Mouse (Mus musculus): ENCODE results near the gene Taar5. TPM values are rescaled to one million over a fixed set of nuclear protein-coding genes. Genes with fewer than 3 reads are reported as not detected.

The Taar5 gene
- polyA plus RNA-seq (2014; fragmentation: Nextera tagmentation; extraction: Ambion mirVana), result not detected in 2 replicates

DNA sequence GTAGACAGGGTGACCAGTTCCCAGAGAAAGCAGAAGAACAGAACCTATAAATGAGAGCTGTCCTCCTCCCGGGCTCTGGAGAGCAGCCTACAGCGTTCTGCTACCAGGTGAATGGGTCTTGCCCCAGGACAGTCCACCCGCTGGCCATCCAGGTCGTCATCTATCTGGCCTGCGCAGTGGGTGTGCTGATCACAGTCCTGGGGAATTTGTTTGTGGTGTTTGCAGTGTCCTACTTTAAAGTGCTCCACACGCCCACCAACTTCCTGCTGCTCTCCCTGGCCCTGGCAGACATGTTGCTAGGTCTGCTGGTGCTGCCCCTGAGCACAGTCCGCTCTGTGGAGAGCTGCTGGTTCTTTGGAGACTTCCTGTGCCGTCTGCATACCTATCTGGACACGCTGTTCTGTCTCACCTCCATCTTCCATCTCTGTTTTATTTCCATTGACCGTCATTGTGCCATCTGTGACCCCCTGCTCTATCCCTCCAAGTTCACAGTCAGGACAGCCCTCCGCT, at the start of gene Taar5:
Taar5 (plus strand) TSS at position 51 of the 510 bp plus-strand sequence.
- WGBS, result 83% methylated on average over 11 of the region's 11 CpGs
- no peak within 1 kb of the TSS for H3K4me3 ChIP-seq (ENCODE audit: low read depth, low read length)
- no peak within 1 kb of the TSS for H3K9ac ChIP-seq
- H3K4me1 ChIP-seq (ENCODE audit: insufficient read depth), result no peaks in the 10 kb centered on the region
- no peaks in the 10 kb centered on the region for H3K9me3 ChIP-seq (ENCODE audit: low read depth, low read length)
- no peak within 1 kb of the TSS for H3K27ac ChIP-seq (ENCODE audit: low read depth)
- no peak for TF ChIP-seq CTCF (IDR thresholded peaks at IDR 0.05; ENCODE audit: low read depth)
- no peak for DNase-seq
- H3K36me3 ChIP-seq (ENCODE audit: insufficient read depth), result no peaks in the 10 kb centered on the region
- H3K4me2 ChIP-seq, result no peak within 1 kb of the TSS
- ATAC-seq (ENCODE audit: insufficient read depth), result no peak
- H3K27me3 ChIP-seq (ENCODE audit: insufficient read depth, low read length), result no peaks in the 10 kb centered on the region

DNA sequence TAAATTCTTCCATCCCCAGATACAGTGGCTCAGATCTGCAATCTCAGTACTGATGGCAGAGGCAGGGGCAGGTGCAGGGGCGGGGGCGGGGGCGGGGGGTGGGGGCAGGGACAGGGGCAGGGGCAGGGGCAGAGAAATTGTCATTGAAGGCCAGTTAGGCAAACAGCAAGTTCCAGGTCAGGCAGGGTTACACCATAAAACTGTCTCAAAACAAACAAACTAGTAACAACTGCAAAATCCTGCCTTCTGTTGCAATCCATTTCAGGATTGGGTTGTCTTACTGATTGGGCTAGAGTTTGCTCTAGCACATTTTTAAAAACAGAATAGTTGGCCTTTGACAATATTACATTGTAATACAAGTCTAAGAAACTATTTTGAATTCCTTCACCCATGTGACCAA, 48.0 kb upstream of the Taar5 start:
- no peak for TF ChIP-seq CTCF (IDR thresholded peaks at IDR 0.05; ENCODE audit: low read depth)
- ATAC-seq (ENCODE audit: insufficient read depth), result no peak

DNA sequence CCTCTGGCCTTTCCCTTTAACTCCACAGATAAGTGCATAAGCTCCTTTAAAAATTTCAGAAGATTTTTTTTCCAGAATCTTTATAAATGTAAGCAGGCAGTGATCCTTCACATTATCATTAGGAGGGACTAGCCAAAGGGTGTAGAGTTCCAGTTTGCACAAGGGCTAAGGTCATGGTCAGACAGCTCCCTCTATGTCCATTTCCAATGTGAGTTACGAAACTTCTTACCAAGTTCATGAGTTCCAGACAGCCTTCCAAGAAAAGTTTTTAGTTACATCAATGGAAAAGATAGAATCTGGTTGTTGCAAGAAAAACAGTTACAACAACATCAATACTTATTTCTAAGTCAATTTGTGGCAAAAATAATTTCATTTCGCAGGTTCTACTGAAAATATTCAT, 46.6 kb upstream of the Taar5 start:
- Histone ChIP-seq H3K4me1 (ENCODE audit: insufficient read depth) (no peaks in the 10 kb centered on the region), H3K36me3 (ENCODE audit: insufficient read depth) (no peaks in the 10 kb centered on the region), H3K4me3 (ENCODE audit: low read depth, low read length) (no peak overlapping the region), H3K27me3 (ENCODE audit: insufficient read depth, low read length) (no peaks in the 10 kb centered on the region), H3K9me3 (ENCODE audit: low read depth, low read length) (no peaks in the 10 kb centered on the region), H3K27ac (ENCODE audit: low read depth) (no peak overlapping the region), H3K4me2 (no peak overlapping the region), H3K9ac (no peak overlapping the region)
- DNase-seq, result no peak
- ATAC-seq (ENCODE audit: insufficient read depth), result no peak
- TF ChIP-seq CTCF (IDR thresholded peaks at IDR 0.05; ENCODE audit: low read depth), result no peak
- 78% methylated on average over 2 of the region's 2 CpGs for WGBS

More for the DNA sequence above, 48.0 kb upstream of the Taar5 start:
- Histone ChIP-seq H3K9me3 (ENCODE audit: low read depth, low read length) (no peaks in the 10 kb centered on the region), H3K4me2 (no peak overlapping the region), H3K36me3 (ENCODE audit: insufficient read depth) (no peaks in the 10 kb centered on the region), H3K9ac (no peak overlapping the region), H3K27me3 (ENCODE audit: insufficient read depth, low read length) (no peaks in the 10 kb centered on the region), H3K4me1 (ENCODE audit: insufficient read depth) (no peaks in the 10 kb centered on the region), H3K4me3 (ENCODE audit: low read depth, low read length) (no peak overlapping the region), H3K27ac (ENCODE audit: low read depth) (no peak overlapping the region)
- DNase-seq, result no peak
- WGBS, result 69% methylated on average over 3 of the region's 3 CpGs

DNA sequence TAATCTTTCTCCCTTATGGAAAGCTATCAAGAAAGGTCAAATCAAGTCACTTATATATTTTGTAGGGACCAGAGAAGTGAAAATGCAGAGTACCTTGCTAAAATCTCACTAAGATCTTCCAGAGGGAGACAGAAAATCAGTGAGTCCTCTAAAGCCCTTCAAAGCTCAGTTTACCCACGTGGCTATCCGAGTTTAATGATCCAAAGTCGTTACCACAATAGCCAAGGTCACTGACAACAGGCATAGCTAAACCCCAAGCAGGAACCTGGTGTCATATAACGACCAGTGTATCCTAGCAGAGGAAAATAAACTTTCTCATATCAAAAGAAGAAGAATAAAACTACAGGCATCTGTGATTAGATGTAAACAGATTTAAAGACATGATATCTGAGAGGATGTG, 32.9 kb upstream of the Taar5 start:
- Histone ChIP-seq H3K27ac (ENCODE audit: low read depth) (no peak overlapping the region), H3K27me3 (ENCODE audit: insufficient read depth, low read length) (no peaks in the 10 kb centered on the region), H3K4me1 (ENCODE audit: insufficient read depth) (no peaks in the 10 kb centered on the region), H3K36me3 (ENCODE audit: insufficient read depth) (no peaks in the 10 kb centered on the region), H3K9ac (no peak overlapping the region), H3K9me3 (ENCODE audit: low read depth, low read length) (no peaks in the 10 kb centered on the region), H3K4me3 (ENCODE audit: low read depth, low read length) (no peak overlapping the region), H3K4me2 (no peak overlapping the region)
- WGBS, result 39% methylated on average over 4 of the region's 4 CpGs
- TF ChIP-seq CTCF (IDR thresholded peaks at IDR 0.05; ENCODE audit: low read depth), result no peak
- no peak for DNase-seq
- ATAC-seq (ENCODE audit: insufficient read depth), result no peak

- WGBS, result 54% methylated on average over 6 of the region's 6 CpGs
- Histone ChIP-seq H3K36me3 (ENCODE audit: insufficient read depth) (no peaks in the 10 kb centered on the region), H3K4me1 (ENCODE audit: insufficient read depth) (no peaks in the 10 kb centered on the region), H3K9ac (no peak within 1 kb of the TSS), H3K4me2 (no peak within 1 kb of the TSS), H3K27ac (ENCODE audit: low read depth) (no peak within 1 kb of the TSS), H3K4me3 (ENCODE audit: low read depth, low read length) (no peak within 1 kb of the TSS), H3K27me3 (ENCODE audit: insufficient read depth, low read length) (no peaks in the 10 kb centered on the region), H3K9me3 (ENCODE audit: low read depth, low read length) (no peaks in the 10 kb centered on the region)
- no peak for ATAC-seq (ENCODE audit: insufficient read depth)
- TF ChIP-seq CTCF (IDR thresholded peaks at IDR 0.05; ENCODE audit: low read depth), result no peak
- no peak for DNase-seq
Measured at GRCm38 (mm10) chr10:23938312-23938711, 32.2 kb upstream of the Taar5 start, which contains the start of gene Taar2. TSS of gene Taar2 (plus strand) at chr10:23938572.

GRCm38 (mm10) chr10:23942465-23942864, 28.0 kb upstream of the Taar5 start:
- no peak overlapping the region for H3K27ac ChIP-seq (ENCODE audit: low read depth)
- no peak overlapping the region for H3K9ac ChIP-seq

DNA sequence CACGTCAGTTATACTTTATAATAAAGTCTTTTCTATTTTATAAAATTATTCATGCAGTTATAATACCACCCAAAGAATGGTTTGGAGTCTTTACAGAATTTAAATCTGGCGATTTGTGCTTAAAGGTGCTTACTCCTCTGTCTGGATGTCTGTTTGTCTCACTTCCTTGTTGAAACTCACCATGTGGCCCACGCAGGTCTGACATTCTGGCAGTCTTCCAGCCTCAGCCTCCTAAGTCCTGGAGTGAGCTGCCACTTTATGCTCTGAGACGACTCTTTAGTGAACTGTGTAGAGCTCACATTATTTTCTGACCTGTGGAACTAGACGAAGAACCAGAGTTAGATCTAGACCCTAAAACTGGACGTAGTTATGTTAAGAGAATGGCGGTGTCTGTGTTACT, 22.5 kb upstream of the Taar5 start:
- TF ChIP-seq CTCF (IDR thresholded peaks at IDR 0.05; ENCODE audit: low read depth), result no peak
- no peak overlapping the region for H3K9ac ChIP-seq
- H3K27ac ChIP-seq (ENCODE audit: low read depth), result no peak overlapping the region
- no peak overlapping the region for H3K4me2 ChIP-seq
- H3K27me3 ChIP-seq (ENCODE audit: insufficient read depth, low read length), result no peaks in the 10 kb centered on the region
- H3K36me3 ChIP-seq (ENCODE audit: insufficient read depth), result no peaks in the 10 kb centered on the region
- WGBS, result 48% methylated on average over 7 of the region's 7 CpGs
- H3K4me3 ChIP-seq (ENCODE audit: low read depth, low read length), result no peak overlapping the region
- H3K4me1 ChIP-seq (ENCODE audit: insufficient read depth), result no peaks in the 10 kb centered on the region
- ATAC-seq (ENCODE audit: insufficient read depth) (no peak), DNase-seq (peak; percentile 27)
- no peaks in the 10 kb centered on the region for H3K9me3 ChIP-seq (ENCODE audit: low read depth, low read length)

More at GRCm38 (mm10) chr10:23942465-23942864, 28.0 kb upstream of the Taar5 start:
- Histone ChIP-seq H3K27me3 (ENCODE audit: insufficient read depth, low read length) (no peaks in the 10 kb centered on the region), H3K36me3 (ENCODE audit: insufficient read depth) (no peaks in the 10 kb centered on the region), H3K9me3 (ENCODE audit: low read depth, low read length) (no peaks in the 10 kb centered on the region), H3K4me1 (ENCODE audit: insufficient read depth) (no peaks in the 10 kb centered on the region), H3K4me3 (ENCODE audit: low read depth, low read length) (no peak overlapping the region), H3K4me2 (no peak overlapping the region)
- ATAC-seq (ENCODE audit: insufficient read depth) (no peak), DNase-seq (peak; percentile 27)
- WGBS, result 75% methylated on average over 5 of the region's 5 CpGs
- TF ChIP-seq CTCF (IDR thresholded peaks at IDR 0.05; ENCODE audit: low read depth), result peak; percentile 54

All from lung, embryonic 14.5 days (tissue).